Mouse (Mus musculus): ENCODE results near the gene Tmem210. TPM values are rescaled to one million over a fixed set of nuclear protein-coding genes. Genes with fewer than 3 reads are reported as not detected.
A peak's percentile ranks its signal among the peaks of the same experiment; 100 is the strongest.

Tmem210 gene
- polyA plus RNA-seq, 2 experiments, result not detected

GRCm38 (mm10) chr2:25286837-25287636, 908 bp upstream of the Tmem210 start:
- ATAC-seq (ENCODE audit: insufficient read depth) (peak; percentile 64; the same call in 1 of the 2 replicates), DNase-seq (ENCODE audit: low read depth in 3 of 3, low spot score in 3 of 3) (no peak)
- TF ChIP-seq EP300 (IDR thresholded peaks at IDR 0.05; ENCODE audit: low read depth) (no peak), CTCF (IDR thresholded peaks at IDR 0.05; ENCODE audit: low read depth) (no peak)
- H3K9ac ChIP-seq (replicated peaks), result no peak overlapping the region
- peaks cover 38% of the 10 kb centered on the region for H3K27me3 ChIP-seq (ENCODE audit: control insufficient read depth, insufficient read depth, low read length)
- H3K4me1 ChIP-seq (replicated peaks; ENCODE audit: control insufficient read depth in 2 of 2, insufficient read depth in 2 of 2, low read length in 1 of 2), result peaks cover 0 to 7% of the 10 kb centered on the region in 2 experiments; a peak in 1 of 4 replicates
- H3K4me2 ChIP-seq (ENCODE audit: low read depth), result no peak overlapping the region
- H3K4me3 ChIP-seq (ENCODE audit: insufficient read depth in 1 of 2, low read depth in 2 of 2, low read length in 2 of 2), result no peak overlapping the region
- H3K36me3 ChIP-seq (replicated peaks; ENCODE audit: control insufficient read depth, insufficient read depth, low read depth), result peaks cover 5% of the 10 kb centered on the region
- 24% methylated on average over 7 of the region's 7 CpGs for WGBS (ENCODE audit: insufficient replicate concordance)
- no peak overlapping the region for H3K27ac ChIP-seq
- no peaks in the 10 kb centered on the region for H3K9me3 ChIP-seq (ENCODE audit: control insufficient read depth, low read length)

GRCm38 (mm10) chr2:25288734-25289345, 895 bp downstream of the Tmem210 start:
- DNase-seq (ENCODE audit: low read depth in 3 of 3, low spot score in 3 of 3) (no peak), ATAC-seq (ENCODE audit: insufficient read depth) (no peak)
- H3K27me3 ChIP-seq (ENCODE audit: control insufficient read depth, insufficient read depth, low read length), result peaks cover 47% of the 10 kb centered on the region
- H3K9ac ChIP-seq (replicated peaks), result no peak overlapping the region
- H3K4me1 ChIP-seq (replicated peaks; ENCODE audit: control insufficient read depth in 2 of 2, insufficient read depth in 2 of 2, low read length in 1 of 2), result peaks cover 0 to 7% of the 10 kb centered on the region in 2 experiments; a peak in 1 of 4 replicates
- H3K36me3 ChIP-seq (replicated peaks; ENCODE audit: control insufficient read depth, insufficient read depth, low read depth), result peaks cover 4% of the 10 kb centered on the region
- H3K27ac ChIP-seq, result no peak overlapping the region
- no peak for TF ChIP-seq EP300 (IDR thresholded peaks at IDR 0.05; ENCODE audit: low read depth)
- no peak for TF ChIP-seq CTCF (IDR thresholded peaks at IDR 0.05; ENCODE audit: low read depth)
- H3K4me2 ChIP-seq (ENCODE audit: low read depth), result no peak overlapping the region
- no peak overlapping the region for H3K4me3 ChIP-seq (ENCODE audit: insufficient read depth in 1 of 2, low read depth in 2 of 2, low read length in 2 of 2)
- 65% methylated on average over 7 of the region's 7 CpGs for WGBS (ENCODE audit: insufficient replicate concordance)
- no peaks in the 10 kb centered on the region for H3K9me3 ChIP-seq (ENCODE audit: control insufficient read depth, low read length)

GRCm38 (mm10) chr2:25289651-25290050, 1.7 kb downstream of the Tmem210 start, which contains the start of gene Lrrc26:
TSS of gene Lrrc26 (plus strand) at chr2:25289915.
- no peak within 1 kb of the TSS for H3K4me3 ChIP-seq (ENCODE audit: insufficient read depth in 1 of 2, low read depth in 2 of 2, low read length in 2 of 2)
- ATAC-seq (ENCODE audit: insufficient read depth) (no peak), DNase-seq (ENCODE audit: low read depth in 3 of 3, low spot score in 3 of 3) (no peak)
- no peak within 1 kb of the TSS for H3K4me2 ChIP-seq (ENCODE audit: low read depth)
- WGBS (ENCODE audit: insufficient replicate concordance), result 8% methylated on average over 11 of the region's 11 CpGs
- H3K27me3 ChIP-seq (ENCODE audit: control insufficient read depth, insufficient read depth, low read length), result peaks cover 47% of the 10 kb centered on the region
- H3K36me3 ChIP-seq (replicated peaks; ENCODE audit: control insufficient read depth, insufficient read depth, low read depth), result peaks cover 4% of the 10 kb centered on the region
- no peak within 1 kb of the TSS for H3K9ac ChIP-seq (replicated peaks)
- peaks cover 0 to 7% of the 10 kb centered on the region in 2 experiments; a peak in 1 of 4 replicates for H3K4me1 ChIP-seq (replicated peaks; ENCODE audit: control insufficient read depth in 2 of 2, insufficient read depth in 2 of 2, low read length in 1 of 2)
- H3K27ac ChIP-seq, result no peak within 1 kb of the TSS
- no peaks in the 10 kb centered on the region for H3K9me3 ChIP-seq (ENCODE audit: control insufficient read depth, low read length)
- TF ChIP-seq CTCF (IDR thresholded peaks at IDR 0.05; ENCODE audit: low read depth) (no peak), EP300 (IDR thresholded peaks at IDR 0.05; ENCODE audit: low read depth) (no peak)

GRCm38 (mm10) chr2:25290101-25290815, 2.3 kb downstream of the Tmem210 start:
- TF ChIP-seq CTCF (IDR thresholded peaks at IDR 0.05; ENCODE audit: low read depth), result no peak
- TF ChIP-seq EP300 (IDR thresholded peaks at IDR 0.05; ENCODE audit: low read depth), result no peak
- Histone ChIP-seq H3K27ac (no peak overlapping the region), H3K4me2 (ENCODE audit: low read depth) (no peak overlapping the region), H3K9me3 (ENCODE audit: control insufficient read depth, low read length) (no peaks in the 10 kb centered on the region), H3K4me1 (replicated peaks; ENCODE audit: control insufficient read depth in 2 of 2, insufficient read depth in 2 of 2, low read length in 1 of 2) (peaks cover 0 to 7% of the 10 kb centered on the region in 2 experiments; a peak in 1 of 4 replicates), H3K4me3 (ENCODE audit: insufficient read depth in 1 of 2, low read depth in 2 of 2, low read length in 2 of 2) (no peak overlapping the region), H3K36me3 (replicated peaks; ENCODE audit: control insufficient read depth, insufficient read depth, low read depth) (peaks cover under 1% of the 10 kb centered on the region; the same call in 1 of the 2 replicates), H3K27me3 (ENCODE audit: control insufficient read depth, insufficient read depth, low read length) (peaks cover 47% of the 10 kb centered on the region), H3K9ac (replicated peaks) (no peak overlapping the region)
- DNase-seq (ENCODE audit: low read depth in 3 of 3, low spot score in 3 of 3), result no peak
- ATAC-seq (ENCODE audit: insufficient read depth), result no peak
- WGBS (ENCODE audit: insufficient replicate concordance), result 3% methylated on average over 54 of the region's 54 CpGs
